Mouse (Mus musculus) heart, embryonic 15.5 days (tissue): ENCODE results near the gene Cfap97d2. TPM values are rescaled to one million over a fixed set of nuclear protein-coding genes. Genes with fewer than 3 reads are reported as not detected.

Experiments used
- polyA plus RNA-seq: library from polyadenylated mRNA; unstranded; fragments of >200 nt; fragmentation: Nextera tagmentation; extraction: Ambion mirVana; gene quantifications from 2 replicates; pipeline ENCODE4 v1.2.1, GENCODE M21; 2015

The Cfap97d2 gene
- polyA plus RNA-seq, 1 experiment from 2014 or later: not detected

Other genes with a start within 250 kb of the Cfap97d2 start
- 222 and 235 TPM in 2 replicates for gene Gas6, start 211.4 kb upstream of the Cfap97d2 start, polyA plus RNA-seq
- not detected in 2 replicates for gene 1700029H14Rik, start 143.4 kb upstream of the Cfap97d2 start, polyA plus RNA-seq
- 19.0 and 28.5 TPM in 2 replicates for gene Rasa3, start 28.3 kb upstream of the Cfap97d2 start, polyA plus RNA-seq
- 93.4 and 111 TPM in 2 replicates for gene Cdc16, start 51.8 kb downstream of the Cfap97d2 start, polyA plus RNA-seq
- gene Upf3a, start 79.7 kb downstream of the Cfap97d2 start, polyA plus RNA-seq: 23.9 and 27.4 TPM in 2 replicates
- not detected in 2 replicates for gene AF366264, start 132.5 kb downstream of the Cfap97d2 start, polyA plus RNA-seq
- gene Champ1, start 163.8 kb downstream of the Cfap97d2 start, polyA plus RNA-seq: 11.4 and 16.2 TPM in 2 replicates
- 43.4 and 45.2 TPM in 2 replicates for gene Coprs, start 184.4 kb downstream of the Cfap97d2 start, polyA plus RNA-seq